ENCODE assay signal across 7 mouse cellular contexts in genomic region chr9:89736932-89737705, GRCm38 (mm10). TPM values are rescaled to one million over a fixed set of nuclear protein-coding genes. Genes with fewer than 3 reads are reported as not detected.
DNase-seq lines count a peak whose midpoint lies in the region; ATAC-seq lines count a peak whose summit lies in the region.

No protein-coding gene starts in this region.

- no peaks in the 10 kb centered on the region for H3K9me3 ChIP-seq in embryonic facial prominence, embryonic 12.5 days
- no peaks in the 10 kb centered on the region for H3K9me3 ChIP-seq in lung, embryonic 15.5 days

- WGBS in embryonic facial prominence, embryonic 12.5 days = 7% methylated on average over 20 of the region's 20 CpGs
- 9% methylated on average over 20 of the region's 20 CpGs for WGBS in lung, embryonic 15.5 days

- no peaks in the 10 kb centered on the region for H3K4me1 ChIP-seq in embryonic facial prominence, embryonic 12.5 days
- H3K4me1 ChIP-seq in lung, embryonic 15.5 days = no peaks in the 10 kb centered on the region

- ATAC-seq in embryonic facial prominence, embryonic 12.5 days (ENCODE audit: insufficient number of reproducible peaks, insufficient read depth, low FRiP score, low TSS enrichment) = peak; percentile 41; the same call in 1 of the 2 replicates
- peak; percentile 67; the same call in 1 of the 2 replicates for ATAC-seq in lung, embryonic 15.5 days (ENCODE audit: borderline replicate concordance, extremely low read depth, low FRiP score, low TSS enrichment)

- H3K9ac ChIP-seq in embryonic facial prominence, embryonic 12.5 days = no peak overlapping the region
- H3K9ac ChIP-seq in lung, embryonic 15.5 days = no peak overlapping the region

- no peak overlapping the region for H3K4me3 ChIP-seq in embryonic facial prominence, embryonic 12.5 days
- no peak overlapping the region for H3K4me3 ChIP-seq in lung, embryonic 15.5 days

- peaks cover 6% of the 10 kb centered on the region; the same call in 1 of the 2 replicates for H3K27me3 ChIP-seq in embryonic facial prominence, embryonic 12.5 days
- H3K27me3 ChIP-seq in lung, embryonic 15.5 days = peaks cover 11% of the 10 kb centered on the region; the same call in 1 of the 2 replicates

- H3K36me3 ChIP-seq in embryonic facial prominence, embryonic 12.5 days = no peaks in the 10 kb centered on the region
- no peaks in the 10 kb centered on the region for H3K36me3 ChIP-seq in lung, embryonic 15.5 days

- H3K4me2 ChIP-seq in embryonic facial prominence, embryonic 12.5 days (replicated peaks) = peak overlapping the region; percentile 17; the same call in 1 of the 2 replicates
- H3K4me2 ChIP-seq in lung, embryonic 15.5 days = no peak overlapping the region

- H3K27ac ChIP-seq in embryonic facial prominence, embryonic 12.5 days = no peak overlapping the region
- H3K27ac ChIP-seq in lung, embryonic 15.5 days = no peak overlapping the region

- DNase-seq in ES-CJ7 (ENCODE audit: low read depth, low spot score) (peak; percentile 80), NIH3T3 (ENCODE audit: low read depth) (peak; percentile 36)
- DNase-seq in hindlimb bud, embryonic 11.5 days (ENCODE audit: extremely low spot score, low read depth, low spot score) = peak; percentile 12
- DNase-seq in right cerebral cortex, adult 18-20 months = peak; percentile 14
- DNase-seq in cerebellum, adult 11-12 months = no peak

RNA-seq across cellular contexts. Expression of gene Ankrd34c, which starts 1.2 kb away (rescaled TPM):
- 0.05 TPM in 1 of 2 replicates, not detected in the other for polyA plus RNA-seq in embryonic facial prominence, embryonic 12.5 days (2016; fragmentation: Nextera tagmentation; extraction: Ambion mirVana)
- not detected in 2 replicates for polyA plus RNA-seq in lung, embryonic 15.5 days (2015; fragmentation: Nextera tagmentation; extraction: Ambion mirVana)

RNA-seq across cellular contexts. Expression of gene Tmed3, which starts 32.3 kb away (rescaled TPM):
- polyA plus RNA-seq in embryonic facial prominence, embryonic 12.5 days (2016; fragmentation: Nextera tagmentation; extraction: Ambion mirVana) = 68.1 and 72.8 TPM in 2 replicates
- polyA plus RNA-seq in lung, embryonic 15.5 days (2015; fragmentation: Nextera tagmentation; extraction: Ambion mirVana) = 104 and 108 TPM in 2 replicates
